Mouse (Mus musculus): ENCODE data around the gene Gstt1. TPM values are rescaled to one million over a fixed set of nuclear protein-coding genes. Genes with fewer than 3 reads are reported as not detected.
"Not testable (repeated sequence)": the region's sequence is repeated elsewhere in the genome, so short reads cannot be mapped to it uniquely, and the experiment has no call there.

Gstt1 gene
- polyA plus RNA-seq, 1 experiment from 2014 or later: 17.3 TPM

DNA sequence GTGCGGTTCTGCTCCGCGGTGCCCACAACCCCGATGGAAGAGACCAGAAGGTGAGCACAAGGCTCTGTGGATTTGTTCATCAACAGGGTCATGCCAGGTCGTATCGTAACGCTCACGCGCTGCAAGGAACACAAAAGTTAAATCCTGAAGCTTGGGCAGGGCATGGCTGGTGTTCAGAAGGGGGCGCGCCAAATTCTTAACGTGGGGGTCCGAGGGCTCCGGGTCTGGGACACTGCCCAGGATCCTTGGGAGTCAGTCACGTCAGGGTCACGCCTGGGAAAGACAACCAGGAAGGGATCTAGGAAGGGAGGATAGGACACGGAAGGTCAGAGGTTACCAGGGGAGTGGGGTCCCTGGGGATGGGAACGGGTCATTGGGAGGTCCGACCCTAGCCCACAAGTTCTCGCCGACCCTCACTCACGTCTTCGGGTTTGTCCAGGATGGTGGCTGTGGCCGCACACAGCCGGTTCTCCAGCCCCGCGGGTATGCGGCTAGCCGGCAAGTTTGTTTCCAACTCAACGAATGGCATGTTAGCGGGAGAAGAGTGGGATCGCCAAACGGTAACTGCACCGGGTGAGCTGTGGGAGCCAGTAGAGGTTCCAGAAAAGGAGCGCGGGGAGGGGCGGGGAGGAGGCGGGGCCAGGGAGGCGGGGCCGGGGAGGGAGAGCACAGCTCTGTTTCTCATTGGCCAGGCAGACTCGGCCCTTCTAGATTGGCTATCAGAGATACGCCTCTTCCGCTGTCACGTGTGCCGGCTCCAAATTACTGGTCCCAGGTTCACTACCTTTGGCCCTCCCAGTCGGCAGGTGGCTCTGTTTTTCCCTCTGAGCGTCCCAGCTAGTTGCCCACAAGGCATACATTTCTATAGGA, 25.4 kb downstream of the Gstt1 start, which contains the start of gene Ddt:
Ddt (minus strand) TSS at position 620 of the 870 bp plus-strand sequence.
- under 1% methylated on average over 47 of the region's 47 CpGs for WGBS

DNA sequence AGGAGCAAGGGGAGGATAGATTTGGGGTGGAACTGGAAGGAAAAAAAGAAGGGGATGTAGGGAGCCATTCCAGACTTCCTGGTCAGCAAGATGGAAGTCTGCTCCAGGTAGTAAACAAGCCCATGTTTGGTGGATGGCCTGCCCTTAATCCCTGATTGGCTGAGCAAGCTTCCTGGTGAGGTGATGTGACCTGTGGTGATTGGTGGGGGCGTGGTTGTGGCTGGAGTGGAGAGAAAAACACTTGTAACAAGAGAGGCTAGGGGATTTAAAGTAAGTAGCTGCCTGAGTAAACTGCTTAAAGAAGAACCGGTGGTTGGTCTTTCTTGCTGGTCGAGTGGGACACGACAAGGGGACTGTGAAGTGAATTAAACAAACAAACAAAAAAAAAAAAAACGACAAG, 30.6 kb downstream of the Gstt1 start:
- H3K27ac ChIP-seq; DNase-seq (ENCODE audit: low spot score); H3K4me3 ChIP-seq; H3K9me3 ChIP-seq; H3K27me3 ChIP-seq (ENCODE audit: insufficient read depth, poor library complexity, severe bottlenecking); H3K36me3 ChIP-seq: not testable (repeated sequence)
- peaks cover 23% of the 10 kb centered on the region for H3K4me1 ChIP-seq
- 38% methylated on average over 5 of the region's 5 CpGs for WGBS

More for the DNA sequence above, 25.4 kb downstream of the Gstt1 start, which contains the start of gene Ddt:
- Histone ChIP-seq H3K27me3 (ENCODE audit: insufficient read depth, poor library complexity, severe bottlenecking) (peaks cover 9% of the 10 kb centered on the region; the same call in 1 of the 2 replicates), H3K4me3 (peak within 1 kb of the TSS; percentile 76), H3K4me1 (peaks cover 17% of the 10 kb centered on the region), H3K27ac (peak within 1 kb of the TSS; percentile 76), H3K9me3 (no peaks in the 10 kb centered on the region), H3K36me3 (no peaks in the 10 kb centered on the region)
- peak; percentile 98 for DNase-seq (ENCODE audit: low spot score)

DNA sequence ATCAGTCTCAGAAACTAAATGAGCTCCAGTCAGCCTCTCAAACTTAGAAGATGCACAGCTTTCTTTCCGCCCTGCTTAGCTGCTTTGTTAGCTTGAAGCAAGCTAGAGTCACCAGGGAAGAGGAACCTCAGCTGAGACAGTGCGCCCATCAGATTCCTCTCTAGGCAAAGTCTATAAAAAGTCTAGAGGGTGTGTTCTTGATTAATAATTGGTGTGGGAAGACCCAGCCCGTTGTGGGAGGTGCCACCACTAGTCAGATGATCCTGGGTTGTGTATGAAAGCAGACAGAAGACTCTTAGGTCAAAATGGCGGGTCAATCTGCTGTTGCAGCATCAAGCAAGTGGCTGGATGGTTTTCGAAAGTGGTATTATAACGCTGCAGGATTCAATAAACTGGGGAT, 31.5 kb downstream of the Gstt1 start:
- H3K36me3 ChIP-seq: 0 out of 2 replicates have a peak, but pooled peaks cover 2% of the 10 kb centered on the region
- 81% methylated on average over 6 of the region's 6 CpGs for WGBS

DNA sequence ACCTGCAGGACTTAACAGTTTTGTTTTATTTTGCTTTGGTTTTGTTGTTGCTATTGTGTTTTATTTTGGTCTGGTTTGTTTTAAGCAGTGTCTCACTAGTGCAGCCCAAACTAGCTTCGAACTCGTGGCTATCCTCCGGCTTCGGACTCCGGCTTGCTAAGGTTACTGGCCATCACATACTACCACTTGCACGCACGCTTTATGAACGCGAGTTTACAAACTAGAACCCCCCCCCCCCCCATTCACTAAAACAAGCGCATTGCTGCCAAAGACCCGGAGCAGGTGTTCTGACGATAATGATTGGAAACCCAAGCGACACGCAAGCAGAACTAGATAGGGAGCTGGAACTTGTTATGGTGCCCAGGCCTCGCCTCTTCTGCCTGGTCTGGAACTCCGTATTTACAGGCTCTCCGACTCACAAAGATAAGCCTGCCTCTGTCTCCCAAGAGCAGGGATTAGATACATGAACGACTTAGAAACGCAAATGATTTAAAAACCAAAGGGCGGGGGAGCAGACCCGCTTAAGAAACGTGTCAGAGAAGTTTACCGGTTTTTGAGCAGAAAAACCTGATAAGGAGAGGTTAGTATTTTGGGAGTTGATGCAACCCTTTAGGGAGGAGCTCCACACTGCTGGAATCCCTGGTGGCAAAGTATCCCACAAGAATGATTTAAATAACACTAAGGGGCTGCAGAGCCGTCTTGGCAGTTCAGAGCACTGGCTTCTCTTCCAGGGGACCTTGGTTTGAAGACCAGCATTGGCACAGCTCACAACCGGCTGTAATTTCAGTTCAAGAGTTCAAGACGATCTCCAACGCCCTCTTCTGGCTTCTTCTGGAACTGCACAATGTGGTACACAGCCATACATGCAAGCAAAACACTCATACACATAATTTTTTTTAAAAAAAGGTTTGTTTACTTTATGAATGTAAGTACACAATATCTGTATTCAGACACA, 33.6 kb downstream of the Gstt1 start:
- Histone ChIP-seq H3K9me3 (no peaks in the 10 kb centered on the region), H3K27ac (peak overlapping the region; percentile 91), H3K4me3 (peak overlapping the region; percentile 94), H3K27me3 (ENCODE audit: insufficient read depth, poor library complexity, severe bottlenecking) (no peaks in the 10 kb centered on the region), H3K36me3 (peaks cover 16% of the 10 kb centered on the region), H3K4me1 (peaks cover 14% of the 10 kb centered on the region; the same call in 1 of the 2 replicates)
- peak; percentile 92 for DNase-seq (ENCODE audit: low spot score)
- under 1% methylated on average over 27 of the region's 27 CpGs for WGBS

More for the DNA sequence above, 31.5 kb downstream of the Gstt1 start:
- Histone ChIP-seq H3K9me3 (no peaks in the 10 kb centered on the region), H3K27me3 (ENCODE audit: insufficient read depth, poor library complexity, severe bottlenecking) (no peaks in the 10 kb centered on the region), H3K4me1 (peaks cover 18% of the 10 kb centered on the region; the same call in 1 of the 2 replicates), H3K27ac (no peak overlapping the region), H3K4me3 (no peak overlapping the region)
- DNase-seq (ENCODE audit: low spot score): no peak

DNA sequence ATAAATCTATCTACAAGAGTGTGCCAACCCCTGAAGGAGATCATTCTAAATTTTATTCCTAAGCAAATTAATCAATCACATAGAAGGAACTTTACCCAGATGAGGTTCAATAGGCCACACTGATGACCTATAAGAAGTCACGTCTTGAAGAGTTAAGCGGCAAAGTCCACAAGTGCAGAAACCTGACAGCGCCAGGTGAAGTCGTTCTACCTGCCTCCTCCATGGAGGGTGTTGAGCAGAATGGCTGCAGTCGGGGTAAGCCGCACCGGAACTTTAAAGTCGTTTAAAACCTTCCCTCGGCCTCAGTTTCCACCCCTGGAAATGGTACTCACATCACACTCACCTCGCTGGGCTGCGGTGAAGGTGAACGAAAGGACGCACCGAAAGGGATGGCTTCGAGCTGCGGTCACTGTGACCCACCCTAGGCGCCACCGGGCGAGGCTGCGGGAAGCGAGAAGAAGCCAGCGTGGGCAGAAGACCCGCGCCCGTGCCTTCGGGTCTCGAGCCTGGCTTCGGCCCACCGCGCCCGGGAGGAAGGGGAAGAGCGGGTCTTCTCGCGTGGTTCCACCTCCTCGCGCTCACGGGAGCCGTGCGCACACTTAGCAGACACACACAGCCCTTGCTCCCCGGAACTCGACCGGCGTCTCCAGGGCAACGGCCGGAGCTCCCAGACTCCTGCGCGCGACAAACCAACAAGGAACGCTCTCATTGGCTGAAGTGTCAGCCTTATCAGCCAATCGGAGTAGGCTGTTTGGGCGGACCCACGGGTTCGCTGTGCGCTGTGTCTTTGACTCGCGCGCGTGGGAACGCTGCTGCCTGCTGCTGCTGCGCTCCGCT, 34.5 kb downstream of the Gstt1 start, which contains the start of gene Cabin1:
Cabin1 (minus strand) TSS at position 660 of the 837 bp plus-strand sequence.
- H3K4me3 ChIP-seq: peak within 1 kb of the TSS; percentile 94
- peaks cover 14% of the 10 kb centered on the region; the same call in 1 of the 2 replicates for H3K4me1 ChIP-seq
- peaks cover 23% of the 10 kb centered on the region for H3K36me3 ChIP-seq
- H3K27ac ChIP-seq: peak within 1 kb of the TSS; percentile 91
- no peaks in the 10 kb centered on the region for H3K9me3 ChIP-seq
- peak; percentile 99 for DNase-seq (ENCODE audit: low spot score)
- H3K27me3 ChIP-seq (ENCODE audit: insufficient read depth, poor library complexity, severe bottlenecking): no peaks in the 10 kb centered on the region
- WGBS: under 1% methylated on average over 61 of the region's 61 CpGs

- WGBS: 91% methylated on average over 3 of the region's 3 CpGs
- no peak overlapping the region for H3K27ac ChIP-seq
- peaks cover 33% of the 10 kb centered on the region for H3K36me3 ChIP-seq
- H3K9me3 ChIP-seq: no peaks in the 10 kb centered on the region
- peaks cover 14% of the 10 kb centered on the region; the same call in 1 of the 2 replicates for H3K4me1 ChIP-seq
- no peak overlapping the region for H3K4me3 ChIP-seq
- no peak for DNase-seq (ENCODE audit: low spot score)
- no peaks in the 10 kb centered on the region for H3K27me3 ChIP-seq (ENCODE audit: insufficient read depth, poor library complexity, severe bottlenecking)
These were observed 36.0 kb downstream of the Gstt1 start for GRCm38 (mm10) chr10:75762413-75762812.

DNA sequence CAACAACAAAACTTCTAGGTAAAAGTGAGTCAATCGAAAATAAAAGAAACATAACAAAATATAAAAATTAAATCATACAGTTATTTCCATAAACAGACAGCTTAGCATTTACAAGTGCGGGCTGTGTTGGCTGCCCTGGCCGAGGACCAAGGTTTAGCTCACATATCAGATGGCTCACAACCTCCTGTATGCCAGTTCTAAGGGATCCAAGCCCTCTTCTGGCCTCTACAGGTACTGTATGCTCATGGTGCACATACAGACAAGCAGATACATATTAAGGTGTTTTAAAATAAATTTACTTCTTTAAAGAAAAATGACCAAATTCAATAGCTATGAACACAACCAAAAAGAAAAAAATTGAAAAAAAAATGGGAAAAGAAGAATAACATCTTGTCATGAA, 38.1 kb downstream of the Gstt1 start:
- Histone ChIP-seq H3K27ac (no peak overlapping the region), H3K36me3 (peaks cover 45% of the 10 kb centered on the region), H3K4me1 (peaks cover 14% of the 10 kb centered on the region; the same call in 1 of the 2 replicates), H3K9me3 (no peaks in the 10 kb centered on the region), H3K4me3 (no peak overlapping the region), H3K27me3 (ENCODE audit: insufficient read depth, poor library complexity, severe bottlenecking) (no peaks in the 10 kb centered on the region)
- DNase-seq (ENCODE audit: low spot score): no peak
- 95% methylated on average over 3 of the region's 3 CpGs for WGBS

DNA sequence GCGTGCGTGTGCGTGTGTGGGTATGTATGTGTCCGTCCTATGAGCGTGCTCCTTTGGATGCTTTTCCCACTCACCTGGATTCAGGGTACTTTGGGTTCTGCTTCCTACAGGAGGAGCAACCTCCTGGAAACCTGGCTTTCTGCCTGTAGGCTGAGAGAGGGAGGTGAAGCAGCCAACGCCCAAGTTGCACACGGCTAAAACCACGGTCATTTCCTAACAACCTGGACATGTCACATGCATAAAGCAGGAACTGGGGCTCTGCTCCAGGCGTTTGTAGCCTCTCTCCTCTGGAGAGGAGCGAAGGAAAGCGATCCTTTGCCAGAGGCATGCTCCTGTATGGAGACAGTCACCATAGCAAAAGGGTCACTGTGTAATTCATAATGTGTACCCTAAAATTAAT, 41.7 kb downstream of the Gstt1 start:
- peaks cover 78% of the 10 kb centered on the region for H3K36me3 ChIP-seq
- no peaks in the 10 kb centered on the region for H3K4me1 ChIP-seq
- H3K9me3 ChIP-seq: no peaks in the 10 kb centered on the region
- no peak overlapping the region for H3K4me3 ChIP-seq
- WGBS: 92% methylated on average over 11 of the region's 11 CpGs
- no peaks in the 10 kb centered on the region for H3K27me3 ChIP-seq (ENCODE audit: insufficient read depth, poor library complexity, severe bottlenecking)
- no peak for DNase-seq (ENCODE audit: low spot score)
- H3K27ac ChIP-seq: no peak overlapping the region

DNA sequence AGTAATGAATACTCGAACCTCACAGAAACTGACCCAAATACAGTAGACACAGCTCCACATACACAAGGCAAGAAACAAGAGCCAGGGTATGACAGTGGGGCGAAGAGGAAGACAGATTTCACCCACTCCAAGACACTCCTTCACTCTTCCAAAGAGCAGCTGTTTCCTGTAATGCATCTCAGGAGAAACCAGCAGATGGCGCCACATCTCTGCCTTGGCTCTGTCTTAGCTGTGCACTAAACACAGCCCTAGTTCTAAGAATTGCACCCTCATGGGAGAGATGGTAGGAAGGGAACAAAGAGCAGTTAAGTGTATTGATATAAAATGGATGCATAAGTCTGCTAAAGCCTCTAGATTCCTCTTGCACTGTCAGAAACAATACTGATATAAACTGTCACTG, 54.4 kb downstream of the Gstt1 start:
- Histone ChIP-seq H3K4me1 (no peaks in the 10 kb centered on the region), H3K4me3 (no peak overlapping the region), H3K9me3 (no peaks in the 10 kb centered on the region), H3K36me3 (peaks cover 95% of the 10 kb centered on the region), H3K27ac (no peak overlapping the region), H3K27me3 (ENCODE audit: insufficient read depth, poor library complexity, severe bottlenecking) (no peaks in the 10 kb centered on the region)
- no peak for DNase-seq (ENCODE audit: low spot score)
- 47% methylated on average over 3 of the region's 3 CpGs for WGBS

GRCm38 (mm10) chr10:75743369-75743768, 55.0 kb downstream of the Gstt1 start:
- no peak for DNase-seq (ENCODE audit: low spot score)
- Histone ChIP-seq H3K27me3 (ENCODE audit: insufficient read depth, poor library complexity, severe bottlenecking) (no peaks in the 10 kb centered on the region), H3K27ac (no peak overlapping the region), H3K4me1 (no peaks in the 10 kb centered on the region), H3K36me3 (peaks cover 95% of the 10 kb centered on the region), H3K4me3 (no peak overlapping the region), H3K9me3 (no peaks in the 10 kb centered on the region)
- WGBS: 90% methylated on average over 12 of the region's 12 CpGs

DNA sequence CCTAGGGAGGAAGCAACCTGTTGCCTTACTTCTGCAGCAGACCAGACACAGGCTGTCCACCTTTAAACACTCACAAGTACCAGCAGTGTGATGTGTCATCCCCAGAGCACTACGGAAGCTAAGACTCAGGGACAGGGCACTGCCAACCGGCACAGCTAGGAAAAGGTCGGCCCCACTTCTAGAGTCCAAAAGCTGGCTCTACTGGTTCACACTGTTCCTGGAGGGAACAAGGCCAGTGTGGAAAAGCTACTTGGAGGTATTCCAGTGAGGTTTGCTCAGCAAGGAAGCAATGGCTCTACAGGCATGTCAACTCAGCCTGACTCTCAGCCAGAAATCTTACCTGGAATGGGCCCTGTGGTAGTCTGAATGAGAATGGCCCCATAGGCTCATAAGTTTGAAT, 57.5 kb downstream of the Gstt1 start:
- no peak overlapping the region for H3K4me3 ChIP-seq
- H3K4me1 ChIP-seq: no peaks in the 10 kb centered on the region
- no peaks in the 10 kb centered on the region for H3K9me3 ChIP-seq
- no peaks in the 10 kb centered on the region for H3K27me3 ChIP-seq (ENCODE audit: insufficient read depth, poor library complexity, severe bottlenecking)
- H3K27ac ChIP-seq: no peak overlapping the region
- peaks cover 91% of the 10 kb centered on the region for H3K36me3 ChIP-seq
- 89% methylated on average over 3 of the region's 3 CpGs for WGBS
- DNase-seq (ENCODE audit: low spot score): no peak
